Mouse (Mus musculus) telencephalon, adult 2 months (tissue): Measurements from ENCODE around the gene Nkiras2.
A peak's percentile ranks its signal among the peaks of the same experiment; 100 is the strongest.
"Not testable (repeated sequence)": the region's sequence is repeated elsewhere in the genome, so short reads cannot be mapped to it uniquely, and the experiment has no call there.

Source experiments
- DNase-seq: peaks from one replicate; pipeline ENCODE4 v3.0.0-alpha.2; 2011; ENCODE audit warnings: low read depth, low spot score

Nkiras2 gene

DNA sequence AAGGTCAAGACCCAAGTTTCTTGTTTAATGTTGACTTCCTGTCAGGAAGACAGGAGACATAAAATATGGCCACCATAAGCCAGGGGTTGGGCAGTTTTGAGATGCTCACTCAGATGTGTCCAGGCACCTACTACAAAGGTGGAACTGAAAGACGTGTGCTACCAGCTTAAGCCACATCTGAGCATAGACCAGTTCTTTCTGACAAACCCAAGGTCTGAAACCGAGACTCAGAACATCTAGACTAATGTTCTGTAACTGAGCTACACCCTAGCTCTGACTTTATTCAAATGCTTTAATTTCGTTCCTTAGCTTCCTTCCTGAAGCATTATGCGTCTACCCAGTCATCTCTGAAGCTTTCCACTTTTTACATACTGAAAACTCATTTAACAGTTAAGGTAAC, 21.0 kb upstream of the Nkiras2 start:
- no peak for DNase-seq

- no peak for DNase-seq
Measured at GRCm38 (mm10) chr11:100601372-100601771, 17.7 kb upstream of the Nkiras2 start.

DNA sequence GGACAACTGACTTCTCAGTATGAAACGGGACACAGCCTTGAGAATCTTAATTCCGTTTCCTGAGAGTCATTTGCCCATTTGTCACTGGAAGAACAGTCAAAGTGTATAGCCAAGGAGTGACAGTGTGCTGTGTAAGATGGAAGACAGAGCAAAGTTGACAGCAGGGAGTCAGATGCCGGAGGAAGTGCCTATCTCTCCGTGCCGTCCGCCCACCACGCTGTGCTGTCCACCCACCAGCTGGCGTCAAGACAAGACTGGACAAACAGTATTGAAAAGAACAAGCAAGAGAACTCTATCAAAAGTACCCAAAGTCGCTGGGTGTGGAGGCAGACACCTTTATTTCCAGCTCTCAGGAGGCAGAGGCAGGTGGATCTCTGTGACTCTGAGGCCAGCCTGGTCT, 15.9 kb upstream of the Nkiras2 start:
- no peak for DNase-seq

DNA sequence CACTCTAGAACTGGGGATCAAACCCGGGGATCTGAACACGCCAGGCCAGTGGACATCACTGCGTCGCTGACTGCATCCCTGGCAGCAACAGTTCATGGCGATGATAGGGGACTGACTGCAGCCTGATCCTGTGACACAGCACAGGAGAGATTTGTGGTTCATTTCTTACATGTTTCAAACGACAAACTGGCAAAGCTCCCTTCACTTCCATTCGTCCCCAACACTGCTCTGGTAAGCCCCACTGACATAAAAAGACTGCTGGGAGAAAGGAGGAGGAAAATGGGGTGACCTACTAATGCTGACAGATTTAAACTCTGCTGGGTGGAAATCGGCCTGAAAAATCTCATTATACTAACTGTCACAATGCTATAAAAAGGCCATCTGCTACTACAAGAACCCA, 15.2 kb upstream of the Nkiras2 start:
- no peak for DNase-seq

DNA sequence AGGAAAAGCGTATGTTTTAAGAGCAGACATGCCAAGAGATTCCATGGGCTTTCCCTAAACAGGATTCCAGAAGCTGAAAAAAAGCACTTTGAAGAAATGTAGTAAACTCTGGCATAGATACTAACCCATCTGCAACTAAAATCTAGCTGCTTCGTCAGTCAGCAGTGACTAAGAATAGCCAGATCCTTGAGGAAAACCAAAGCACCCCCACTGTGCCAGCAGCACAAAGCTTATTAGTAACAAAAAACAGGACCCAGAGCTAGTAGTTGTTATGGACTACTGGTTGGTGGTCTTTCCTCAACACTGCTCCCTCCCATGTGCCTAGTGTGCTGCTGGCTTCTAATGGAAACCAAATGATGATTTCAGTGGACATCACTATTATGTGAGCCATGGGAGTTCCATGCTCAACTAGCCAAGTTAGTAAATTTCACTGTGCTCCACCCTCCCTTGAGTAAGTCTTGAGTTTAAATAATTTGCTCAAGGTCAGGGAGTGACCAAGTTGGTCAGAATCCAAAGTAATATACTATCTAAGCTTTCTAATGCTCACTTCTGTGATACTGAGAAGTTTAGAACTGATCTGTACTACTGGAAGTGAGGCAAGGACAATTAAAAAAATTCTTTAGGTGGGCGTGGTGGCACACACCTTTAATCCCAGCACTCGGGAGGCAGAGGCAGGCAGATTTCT, 14.6 kb upstream of the Nkiras2 start:
- DNase-seq = no peak

DNA sequence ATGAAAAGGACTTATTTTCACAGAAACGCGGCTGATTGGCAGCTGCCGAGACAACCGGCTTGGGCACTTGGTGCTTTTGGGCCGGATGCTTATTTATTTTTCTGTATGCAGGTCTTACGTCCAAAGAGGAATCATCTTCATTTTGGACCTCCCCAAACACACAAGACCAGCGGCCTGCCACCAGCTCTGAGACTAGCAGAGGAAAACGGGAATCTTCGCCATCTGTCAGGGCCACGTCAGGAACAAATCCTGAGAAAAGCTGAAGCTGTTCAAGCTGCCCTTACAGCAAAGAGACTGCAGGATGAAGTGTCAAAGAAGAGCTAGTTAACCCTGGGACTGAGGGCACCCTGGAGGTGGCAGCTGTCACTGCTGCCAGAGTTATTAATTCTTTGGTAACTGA, 13.6 kb upstream of the Nkiras2 start:
- DNase-seq = no peak

GRCm38 (mm10) chr11:100607121-100607520, 11.9 kb upstream of the Nkiras2 start:
- no peak for DNase-seq

- no peak for DNase-seq
Measured at GRCm38 (mm10) chr11:100608796-100609195, 10.2 kb upstream of the Nkiras2 start.

GRCm38 (mm10) chr11:100609355-100609996, 9.6 kb upstream of the Nkiras2 start:
- no peak for DNase-seq

GRCm38 (mm10) chr11:100609997-100610680, 8.9 kb upstream of the Nkiras2 start:
- DNase-seq = no peak

DNA sequence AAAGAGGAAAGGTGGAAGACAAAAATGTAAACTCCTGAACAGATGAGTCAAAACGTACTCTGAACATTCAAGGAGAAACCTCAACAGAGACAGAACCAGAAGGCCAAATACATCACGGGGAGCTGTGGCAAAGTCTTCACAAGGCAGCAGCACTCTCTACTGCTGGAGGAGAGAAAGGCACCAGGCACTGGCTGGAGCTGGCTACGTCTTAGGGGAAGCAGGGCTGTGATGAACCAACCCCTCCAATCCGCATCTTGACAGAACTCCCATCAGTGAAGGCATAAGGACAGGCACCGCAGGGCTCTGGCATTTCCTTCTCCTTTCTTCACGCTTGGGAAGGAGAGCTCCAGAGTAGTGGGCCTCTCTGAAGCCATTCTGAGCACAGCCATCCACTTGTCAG, 7.4 kb upstream of the Nkiras2 start:
- no peak for DNase-seq

GRCm38 (mm10) chr11:100613241-100613640, 5.8 kb upstream of the Nkiras2 start:
- no peak for DNase-seq

DNA sequence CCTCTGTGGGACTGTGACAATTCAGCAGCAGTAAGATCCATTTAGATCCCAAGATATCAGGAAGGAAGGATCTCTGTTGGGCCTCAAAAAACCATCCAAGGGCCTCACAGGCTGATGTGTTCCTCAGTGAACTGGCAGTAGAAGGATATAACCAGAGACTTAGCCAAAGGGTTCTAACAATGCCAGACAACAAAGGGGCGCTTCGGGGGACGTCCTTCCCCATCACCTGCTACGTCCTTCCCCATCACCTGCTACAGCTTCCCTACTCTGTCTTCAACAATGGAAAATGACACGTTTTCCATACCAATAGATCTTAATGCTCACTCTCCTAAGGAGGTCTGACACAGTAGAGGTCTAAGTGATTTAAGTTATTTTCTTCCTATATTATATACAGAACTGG, 2.7 kb upstream of the Nkiras2 start:
- DNase-seq = no peak

- not testable (repeated sequence) for DNase-seq
Measured at GRCm38 (mm10) chr11:100616836-100617235, 2.2 kb upstream of the Nkiras2 start.

DNA sequence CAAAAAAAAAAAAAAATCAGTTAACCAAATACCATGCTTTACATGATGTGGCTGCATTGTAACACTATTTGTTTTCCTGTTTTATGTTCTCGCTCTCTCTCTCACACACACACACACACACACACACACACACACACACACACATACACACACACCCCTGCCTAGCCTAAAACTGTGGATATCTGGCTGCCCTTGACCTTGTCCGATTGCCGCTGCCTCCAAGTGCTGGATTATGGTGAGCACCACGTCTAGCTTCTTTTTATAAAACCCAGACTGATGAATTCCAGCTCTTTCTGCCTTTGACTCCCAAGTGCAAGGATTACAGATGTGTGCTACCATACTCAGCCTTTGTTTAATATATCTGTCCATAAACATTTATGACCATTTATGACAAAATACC, 1.6 kb upstream of the Nkiras2 start:
- DNase-seq = no peak

DNA sequence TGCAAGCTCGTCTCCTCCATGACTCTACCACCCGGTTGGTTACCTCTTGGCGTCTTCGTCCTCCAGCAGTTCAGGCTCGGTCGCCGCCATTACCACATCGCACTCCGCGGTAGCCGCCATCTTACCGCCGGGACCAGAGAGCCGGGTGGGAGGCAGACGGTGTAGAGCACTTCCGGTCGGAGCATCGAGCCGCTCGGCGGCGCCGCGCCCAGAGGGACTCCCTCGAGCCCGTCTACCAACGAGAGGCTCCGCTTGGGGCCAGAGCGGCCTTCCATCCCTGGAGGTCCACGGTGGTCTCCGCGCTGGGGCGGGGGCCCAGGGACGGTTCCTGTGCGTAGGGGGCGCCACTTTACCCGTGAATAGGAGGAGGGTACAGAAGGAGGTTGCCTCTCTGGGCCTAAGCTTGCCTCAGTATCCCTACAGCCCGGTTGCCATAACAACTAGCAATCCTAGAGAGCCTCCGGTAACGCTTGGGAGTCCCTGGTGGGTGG, 486 bp downstream of the Nkiras2 start:
- peak; percentile 95 for DNase-seq

- no peak for DNase-seq
Measured at GRCm38 (mm10) chr11:100619982-100620381, 938 bp downstream of the Nkiras2 start, which contains the start of gene Dnajc7. TSS of gene Dnajc7 (minus strand) at chr11:100620168.

DNA sequence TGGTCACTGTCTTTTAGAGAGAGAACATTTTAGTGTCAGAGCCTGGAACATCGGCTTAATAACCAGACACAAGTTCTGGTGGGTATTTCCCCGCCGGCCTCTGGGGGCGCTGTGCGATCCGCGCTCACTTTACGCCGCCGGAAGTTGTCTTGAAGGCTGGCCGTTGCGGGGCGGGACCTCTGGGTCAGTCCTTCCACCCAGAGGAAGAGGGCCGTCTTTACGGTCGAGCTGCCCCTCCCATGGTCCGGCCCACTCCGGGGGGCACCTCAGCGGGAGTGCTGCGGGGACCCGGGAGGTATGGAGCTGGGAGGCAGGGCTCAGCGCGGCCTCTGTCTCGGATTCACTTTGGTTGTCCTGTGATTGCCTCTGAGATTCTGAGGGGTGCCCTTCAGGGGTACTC, 3.7 kb downstream of the Nkiras2 start:
- DNase-seq = peak; percentile 96

DNA sequence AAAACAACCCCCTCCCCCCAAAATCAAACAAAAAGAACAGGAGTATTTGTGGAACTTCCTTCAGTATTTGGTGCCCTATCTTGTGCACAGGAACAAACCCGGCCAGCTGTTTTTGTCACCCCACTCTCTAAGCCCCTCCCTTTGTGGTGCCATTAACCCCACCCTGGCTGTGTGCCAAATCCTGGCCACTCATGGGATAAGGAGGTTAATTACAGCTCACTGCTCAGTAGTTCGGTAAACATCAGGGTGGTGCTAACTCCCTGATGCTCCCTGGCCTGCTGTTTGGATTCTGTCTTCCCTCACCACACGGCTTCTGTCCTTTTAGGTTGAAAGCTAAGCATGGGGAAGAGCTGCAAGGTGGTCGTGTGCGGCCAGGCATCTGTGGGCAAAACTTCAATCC, 4.8 kb downstream of the Nkiras2 start:
- DNase-seq = no peak

- DNase-seq = no peak
Measured at GRCm38 (mm10) chr11:100625754-100626700, 7.0 kb downstream of the Nkiras2 start.

DNA sequence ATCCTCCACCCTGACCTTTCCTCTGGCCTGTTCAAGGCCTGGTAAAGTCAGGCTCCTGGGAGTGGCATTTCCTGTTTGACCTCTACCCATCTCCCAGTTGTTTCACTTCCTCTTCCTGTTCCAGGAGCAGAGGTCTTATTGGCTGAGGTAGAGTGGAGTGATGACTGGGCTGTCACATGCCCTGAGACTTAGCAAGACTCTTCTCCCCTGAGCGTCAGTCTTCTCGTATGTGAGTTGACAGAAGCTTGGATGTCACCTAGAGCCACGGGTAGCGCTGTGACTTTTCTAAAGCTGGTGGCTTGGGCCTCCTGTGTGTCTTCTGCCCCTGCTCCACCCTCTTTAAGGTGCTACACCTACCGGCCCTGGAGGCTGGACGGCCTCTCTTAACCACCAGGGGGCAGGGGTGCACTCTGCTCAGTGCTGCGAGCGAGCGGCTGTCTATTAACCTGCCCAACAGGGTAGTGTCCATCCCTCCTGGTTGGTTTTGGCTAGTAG, 7.7 kb downstream of the Nkiras2 start:
- peak; percentile 43 for DNase-seq
